Mouse (Mus musculus): ENCODE measurements at regions not wholly inside any gene's neighbourhood (a gene's known extent, or its start where the extent isn't known, plus 50 kb on each side); places are given as distances from the start of the nearest gene placed in this dataset.

DNA sequence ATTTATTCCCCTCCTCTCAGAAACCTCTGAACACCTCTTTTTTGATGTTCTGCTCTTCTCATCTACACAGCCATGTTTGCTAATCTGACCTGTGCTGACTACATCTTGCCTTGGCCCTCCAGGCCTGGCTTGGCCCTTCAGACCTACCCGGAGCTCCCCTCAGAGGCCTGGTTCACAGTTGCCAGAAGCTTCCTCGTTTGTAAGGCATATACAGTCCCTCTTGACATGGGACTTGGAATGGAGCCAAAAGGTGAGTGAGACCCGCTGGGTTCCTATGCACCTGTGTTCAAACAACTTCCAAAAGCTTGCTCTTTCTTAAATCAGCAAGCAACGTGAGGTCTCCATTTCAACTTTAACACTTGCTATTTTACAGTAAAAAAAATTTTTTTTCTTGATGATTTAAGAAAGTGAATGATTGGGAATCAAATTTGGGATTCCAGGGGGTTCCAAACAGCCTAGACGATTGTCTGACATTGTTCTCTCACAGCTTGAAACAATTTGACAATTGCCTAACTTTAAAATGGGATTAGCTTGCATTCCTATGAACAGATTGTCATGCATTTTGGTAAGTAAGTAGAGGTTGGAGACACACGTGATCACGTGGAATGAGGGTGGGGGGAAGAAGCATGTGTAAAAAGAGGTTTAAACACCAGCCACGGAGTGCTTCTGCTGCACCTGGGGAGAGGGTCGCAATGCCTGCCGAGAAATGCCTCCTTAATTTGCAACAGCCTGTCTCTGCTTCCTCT is 631.9 kb downstream of the Rnf144a start:
- TF ChIP-seq EP300 (IDR thresholded peaks at IDR 0.05; ENCODE audit: insufficient read depth, low read depth, low read length), result no peak
- TF ChIP-seq CTCF (IDR thresholded peaks at IDR 0.05), result no peak
